Mouse (Mus musculus) cerebellum, adult 11 months (tissue): Measurements from ENCODE around the gene Gstz1.
"Not testable (repeated sequence)": the region's sequence is repeated elsewhere in the genome, so short reads cannot be mapped to it uniquely, and the experiment has no call there.

ENCODE experiments used
- DNase-seq: peaks from one replicate; pipeline ENCODE4 v3.0.0; 2022

Gene Gstz1

GRCm38 (mm10) chr12:87160310-87160709, 13.3 kb downstream of the Gstz1 start:
- no peak for DNase-seq

DNA sequence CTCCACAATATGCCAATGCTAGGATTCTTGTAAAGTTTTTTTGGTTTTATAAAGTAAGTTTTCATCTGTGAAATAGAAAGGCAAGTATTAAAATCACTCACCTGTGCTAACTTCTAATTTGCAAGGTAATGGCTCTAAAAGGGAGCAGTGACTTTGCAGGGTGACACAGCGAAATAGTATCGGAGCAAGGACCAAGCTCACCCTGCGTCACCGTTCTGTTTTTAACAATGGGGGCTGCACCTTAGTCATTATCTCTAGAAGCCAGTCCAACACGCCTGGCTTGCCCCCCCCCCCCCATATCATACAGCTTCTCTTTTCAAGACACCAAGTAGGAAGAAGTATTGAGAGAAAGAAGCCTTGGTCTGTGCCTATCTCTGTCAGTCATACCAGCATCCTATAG, 13.8 kb downstream of the Gstz1 start:
- no peak for DNase-seq

DNA sequence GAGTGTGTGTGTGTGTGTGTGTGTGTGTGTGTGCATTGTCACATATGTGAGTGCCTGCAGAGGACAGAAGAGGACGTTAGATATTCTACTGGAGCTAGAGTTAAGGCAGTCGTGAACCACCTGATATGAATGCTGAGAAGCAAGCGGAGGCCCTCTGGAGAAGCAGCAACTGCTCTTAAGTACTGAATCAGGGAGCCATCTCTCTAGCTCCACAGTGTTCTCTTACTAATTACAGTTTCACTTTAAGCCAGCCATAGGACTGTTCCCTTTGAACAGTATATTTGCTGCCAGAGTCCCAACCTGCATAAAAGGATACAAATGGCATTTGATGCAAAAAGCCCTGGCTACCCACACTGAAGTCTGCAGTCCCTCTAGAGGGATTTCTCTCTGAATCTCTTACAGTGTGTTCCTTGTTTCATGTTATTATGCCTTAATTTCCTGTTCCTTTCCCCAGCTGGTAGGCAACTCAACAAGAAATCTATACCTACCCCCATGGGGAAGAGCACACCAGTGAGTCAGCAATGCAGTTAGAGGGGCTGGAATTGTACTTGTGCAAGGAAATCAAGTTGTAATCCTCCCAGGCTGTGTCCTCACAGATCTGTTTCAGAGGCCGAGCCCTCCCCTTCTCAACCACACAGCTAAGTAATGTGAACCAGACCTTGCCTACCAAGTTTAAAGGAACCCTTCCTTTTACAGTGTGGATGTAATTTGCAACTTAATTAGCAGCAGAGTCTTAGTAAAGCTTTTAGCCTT, 28.4 kb downstream of the Gstz1 start:
- no peak for DNase-seq

DNA sequence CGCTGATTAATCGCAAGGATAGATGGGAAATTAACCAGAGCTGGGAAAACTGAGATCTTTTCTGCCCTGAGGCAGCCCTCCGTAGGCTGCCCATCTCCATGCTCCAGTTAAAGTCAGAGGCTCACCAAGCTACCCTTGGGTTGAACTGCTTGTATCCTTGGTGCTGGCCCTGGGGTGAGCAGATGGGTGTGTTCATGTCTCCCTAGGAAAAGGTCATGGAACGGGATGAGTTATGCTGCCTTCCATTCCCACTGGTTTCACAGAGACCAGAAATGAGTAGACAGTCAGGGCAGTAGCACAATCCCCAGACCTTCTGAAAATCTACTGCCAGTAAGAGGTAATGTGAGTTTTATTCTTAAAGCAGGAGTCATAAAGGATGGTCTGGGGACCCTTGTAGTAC, 30.7 kb downstream of the Gstz1 start:
- DNase-seq, result no peak

- no peak for DNase-seq
These were observed 46.0 kb downstream of the Gstz1 start for GRCm38 (mm10) chr12:87193008-87193407.

DNA sequence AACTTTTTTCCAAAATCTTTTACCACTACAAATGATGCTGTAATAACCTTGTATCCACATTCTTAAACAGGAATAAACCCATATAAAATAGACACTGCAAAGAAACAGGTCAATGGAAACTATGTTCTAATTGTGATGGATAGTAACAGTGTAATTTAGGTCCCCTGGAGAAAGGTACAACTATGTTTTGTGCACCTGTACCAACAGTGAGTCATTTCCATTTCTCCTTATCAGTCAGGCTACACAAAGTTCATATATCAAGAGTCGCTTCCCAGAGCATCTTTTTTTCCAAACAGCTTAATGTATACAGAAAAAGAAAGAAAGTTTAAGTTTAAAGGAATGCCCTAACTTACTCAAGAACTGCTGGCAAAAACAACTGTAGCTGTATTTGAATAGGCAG, 48.1 kb downstream of the Gstz1 start:
- DNase-seq, result no peak

DNA sequence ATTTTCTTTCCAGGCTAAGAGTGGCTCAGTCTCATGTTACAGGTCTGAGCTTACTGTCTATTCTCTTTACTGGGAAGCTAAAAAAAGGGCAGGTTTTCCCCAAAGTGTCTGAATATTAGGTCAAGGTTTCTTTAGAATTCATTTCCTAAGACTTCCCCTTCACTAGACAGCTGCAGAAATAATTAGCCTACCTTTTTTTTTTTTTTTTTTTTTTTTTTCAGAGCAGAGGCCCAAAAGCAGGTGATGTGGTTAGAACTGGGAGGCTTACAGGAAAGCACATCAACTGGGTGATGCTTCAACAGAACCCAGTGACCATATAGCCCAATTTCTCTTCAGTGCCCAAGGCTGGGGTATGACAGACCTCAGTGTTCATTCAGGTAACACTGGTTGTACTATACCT, 49.3 kb downstream of the Gstz1 start:
- no peak for DNase-seq

DNA sequence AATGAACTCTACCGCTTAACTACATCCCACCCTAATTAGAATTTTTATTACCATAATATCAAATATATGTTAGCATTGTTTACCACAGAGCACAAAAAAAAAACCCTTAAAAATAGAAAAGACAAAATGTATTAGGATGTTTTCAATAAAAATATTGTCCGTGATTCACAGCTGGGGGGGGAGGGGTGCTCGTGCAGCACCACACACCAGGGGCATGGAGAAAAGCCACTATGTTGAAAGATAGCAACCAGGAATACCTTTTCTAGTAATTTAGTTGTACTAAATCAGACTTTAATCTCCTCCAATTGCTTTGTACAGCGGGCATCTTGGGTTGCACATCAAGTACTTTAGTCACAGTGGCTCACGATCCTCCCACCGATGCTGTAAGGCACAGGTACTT, 51.8 kb downstream of the Gstz1 start:
- no peak for DNase-seq

- DNase-seq, result no peak
These were observed 52.4 kb downstream of the Gstz1 start, which contains the start of gene Samd15 for GRCm38 (mm10) chr12:87199206-87199972. TSS of gene Samd15 (plus strand) at chr12:87199723.

GRCm38 (mm10) chr12:87199973-87200586, 53.1 kb downstream of the Gstz1 start, which contains the start of gene Tmed8:
TSS of gene Tmed8 (minus strand) at chr12:87200454.
- peak; percentile 75 for DNase-seq

- DNase-seq, result no peak
These were observed 54.7 kb downstream of the Gstz1 start for GRCm38 (mm10) chr12:87201694-87202093.

DNA sequence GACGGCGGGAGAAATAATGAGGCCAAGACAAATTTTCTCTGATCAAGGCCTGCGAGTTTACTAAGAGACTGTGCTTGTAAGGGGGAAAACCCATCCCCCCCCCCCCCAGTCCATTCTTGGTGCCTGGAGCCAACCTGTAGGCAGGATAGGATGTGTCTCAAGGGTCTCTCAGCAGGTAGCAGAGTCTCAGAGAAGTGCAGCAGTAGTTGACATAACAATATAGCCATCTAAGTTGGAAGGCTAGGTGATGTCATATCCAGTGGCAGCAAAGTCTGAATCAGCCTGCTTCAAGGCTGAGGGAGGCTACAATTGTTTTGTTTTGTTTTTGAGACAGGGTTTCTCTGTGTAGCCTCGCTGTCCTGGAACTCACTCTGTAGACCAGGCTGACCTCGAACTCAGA, 58.8 kb downstream of the Gstz1 start:
- not testable (repeated sequence) for DNase-seq

DNA sequence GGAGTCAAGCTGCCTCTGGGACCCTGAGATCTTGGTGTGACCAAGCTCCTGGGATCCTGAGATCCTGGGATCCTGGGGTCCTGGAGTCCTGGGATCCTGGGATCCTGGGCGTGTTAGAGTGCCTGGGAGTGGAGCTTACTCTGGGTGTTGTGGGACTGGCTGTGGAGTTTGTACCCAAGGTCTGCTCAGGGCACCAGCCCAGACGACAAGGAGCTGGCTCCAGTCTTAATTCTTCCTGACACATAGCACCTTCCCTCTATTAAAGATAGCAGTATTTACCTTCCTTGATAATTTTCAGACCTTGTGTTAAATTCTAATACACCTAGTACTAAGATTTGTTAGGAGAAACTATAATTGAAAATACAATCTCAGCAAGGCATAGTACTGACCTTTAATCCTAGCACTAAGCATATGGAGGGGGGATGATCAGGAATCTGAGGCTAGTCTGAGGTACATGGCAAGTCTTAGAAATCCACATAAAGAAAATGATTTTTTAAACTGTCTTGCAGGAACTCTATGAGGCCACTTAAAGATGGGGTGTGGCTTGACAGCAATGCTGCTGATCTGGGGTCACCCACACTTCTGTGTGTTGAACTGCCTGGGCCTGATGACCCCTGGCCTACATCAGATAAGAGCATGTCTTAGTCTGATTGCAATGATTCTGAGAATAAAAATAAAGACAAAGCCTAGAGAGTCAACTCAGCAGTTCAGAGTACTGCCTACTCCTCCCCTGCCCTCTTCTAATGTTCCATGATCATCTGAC, 66.1 kb downstream of the Gstz1 start:
- no peak for DNase-seq
